Mouse (Mus musculus): ENCODE data around the gene Gm11042.
A peak's percentile ranks its signal among the peaks of the same experiment; 100 is the strongest.

The Gm11042 gene

GRCm38 (mm10) chr12:74316344-74316973 is at the start of gene Gm11042:
TSS of gene Gm11042 (minus strand) at chr12:74316394.
- DNase-seq (ENCODE audit: low spot score in 2 of 2), result no peak

GRCm38 (mm10) chr12:74364477-74364876 is 48.3 kb upstream of the Gm11042 start:
- no peak for DNase-seq (ENCODE audit: low spot score in 2 of 2)

GRCm38 (mm10) chr12:74363076-74363475 is 46.9 kb upstream of the Gm11042 start:
- no peak for DNase-seq (ENCODE audit: low spot score in 2 of 2)

- DNase-seq (ENCODE audit: low spot score in 2 of 2), result no peak
Measured at GRCm38 (mm10) chr12:74362453-74362852, 46.3 kb upstream of the Gm11042 start.

GRCm38 (mm10) chr12:74359791-74360190 is 43.6 kb upstream of the Gm11042 start:
- DNase-seq (ENCODE audit: low spot score in 2 of 2), result no peak

- DNase-seq (ENCODE audit: low spot score in 2 of 2), result no peak
Measured at GRCm38 (mm10) chr12:74357806-74358205, 41.6 kb upstream of the Gm11042 start.

- no peak for DNase-seq (ENCODE audit: low spot score in 2 of 2)
Measured at GRCm38 (mm10) chr12:74342720-74343119, 26.5 kb upstream of the Gm11042 start.

- DNase-seq (ENCODE audit: low spot score in 2 of 2), result no peak
Measured at GRCm38 (mm10) chr12:74340070-74340469, 23.9 kb upstream of the Gm11042 start.

- no peak for DNase-seq (ENCODE audit: low spot score in 2 of 2)
Measured at GRCm38 (mm10) chr12:74333706-74334105, 17.5 kb upstream of the Gm11042 start.

- peak; percentile 63 to 78 for DNase-seq (ENCODE audit: low spot score in 2 of 2)
Measured at GRCm38 (mm10) chr12:74333016-74333415, 16.8 kb upstream of the Gm11042 start.

GRCm38 (mm10) chr12:74329759-74330158 is 13.6 kb upstream of the Gm11042 start:
- no peak for DNase-seq (ENCODE audit: low spot score in 2 of 2)

- DNase-seq (ENCODE audit: low spot score in 2 of 2), result no peak
Measured at GRCm38 (mm10) chr12:74326644-74327043, 10.4 kb upstream of the Gm11042 start.

- DNase-seq (ENCODE audit: low spot score in 2 of 2), result no peak
Measured at GRCm38 (mm10) chr12:74321981-74322380, 5.8 kb upstream of the Gm11042 start.

- DNase-seq (ENCODE audit: low spot score in 2 of 2), result peak; percentile 61 to 80
Measured at GRCm38 (mm10) chr12:74320318-74320717, 4.1 kb upstream of the Gm11042 start.

- DNase-seq (ENCODE audit: low spot score in 2 of 2), result peak; percentile 57 to 78
Measured at GRCm38 (mm10) chr12:74316989-74317759, 980 bp upstream of the Gm11042 start.

GRCm38 (mm10) chr12:74315221-74315620 is 973 bp downstream of the Gm11042 start:
- DNase-seq (ENCODE audit: low spot score in 2 of 2), result no peak

GRCm38 (mm10) chr12:74312611-74313010 is 3.6 kb downstream of the Gm11042 start:
- no peak for DNase-seq (ENCODE audit: low spot score in 2 of 2)

GRCm38 (mm10) chr12:74303418-74304294 is 12.5 kb downstream of the Gm11042 start:
- no peak for DNase-seq (ENCODE audit: low spot score in 2 of 2)

- DNase-seq (ENCODE audit: low spot score in 2 of 2), result no peak
Measured at GRCm38 (mm10) chr12:74301559-74301958, 14.6 kb downstream of the Gm11042 start.

GRCm38 (mm10) chr12:74296374-74296773 is 19.8 kb downstream of the Gm11042 start:
- DNase-seq (ENCODE audit: low spot score in 2 of 2), result no peak

GRCm38 (mm10) chr12:74293624-74294023 is 22.6 kb downstream of the Gm11042 start:
- peak in 1 of 2 experiments; percentile 61 for DNase-seq (ENCODE audit: low spot score in 2 of 2)

- DNase-seq (ENCODE audit: low spot score in 2 of 2), result no peak
Measured at GRCm38 (mm10) chr12:74290983-74291382, 25.2 kb downstream of the Gm11042 start.
